In the genomic region with DNA sequence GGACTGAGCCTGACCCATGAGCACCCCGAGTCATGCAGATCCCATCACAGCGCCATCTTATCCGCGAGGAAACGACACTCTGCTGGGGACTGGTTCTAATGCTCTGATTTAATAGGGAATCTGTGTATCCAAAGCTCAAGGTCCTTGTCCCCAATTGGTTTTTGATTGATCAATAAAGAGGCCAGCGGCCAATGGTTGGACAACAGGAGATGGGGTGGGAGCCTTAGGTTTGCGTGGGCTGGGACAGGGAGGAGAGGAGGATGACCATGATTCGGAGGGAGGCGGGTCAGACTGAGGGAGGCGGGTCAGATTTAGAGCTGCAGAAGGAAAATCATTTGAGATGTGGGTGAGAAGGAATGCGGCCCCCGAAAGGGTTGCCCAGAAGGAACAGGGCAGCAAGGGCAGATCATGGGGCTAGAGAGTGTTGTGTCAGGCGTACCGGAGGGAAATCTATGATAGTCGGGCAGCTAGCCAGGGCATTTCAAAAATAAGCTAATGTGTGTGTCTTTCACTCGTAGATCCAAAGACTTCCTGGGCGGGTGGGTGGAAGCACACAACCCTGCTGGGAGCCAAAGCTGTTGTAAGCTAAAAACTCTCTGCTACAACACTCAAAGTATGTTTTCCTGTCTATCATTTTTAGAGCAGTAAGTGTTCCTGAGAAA, we compare ENCODE assay signal across 7 mouse cellular contexts.
DNase-seq lines count a peak whose midpoint lies in the region; ATAC-seq and TF ChIP-seq lines count a peak whose summit lies in the region.

No protein-coding gene starts in this region.

- H3K36me3 ChIP-seq in hindbrain, postnatal 0 days (ENCODE audit: insufficient read depth, low read length): no peaks in the 10 kb centered on the region
- H3K36me3 ChIP-seq in hindbrain, embryonic 13.5 days: no peaks in the 10 kb centered on the region
- H3K36me3 ChIP-seq in heart, embryonic 12.5 days: no peaks in the 10 kb centered on the region
- no peaks in the 10 kb centered on the region for H3K36me3 ChIP-seq in limb, embryonic 14.5 days (ENCODE audit: control insufficient read depth, insufficient read depth, low read length)

- no peak overlapping the region for H3K4me3 ChIP-seq in hindbrain, postnatal 0 days (ENCODE audit: low read length)
- no peak overlapping the region for H3K4me3 ChIP-seq in hindbrain, embryonic 13.5 days
- H3K4me3 ChIP-seq in heart, embryonic 12.5 days: no peak overlapping the region
- H3K4me3 ChIP-seq in limb, embryonic 14.5 days (replicated peaks; ENCODE audit: low read length): no peak overlapping the region

- ATAC-seq in hindbrain, postnatal 0 days: no peak; the same call in 1 of the 2 replicates
- ATAC-seq in hindbrain, embryonic 13.5 days (ENCODE audit: low FRiP score): no peak
- no peak for ATAC-seq in heart, embryonic 12.5 days (ENCODE audit: insufficient number of reproducible peaks, low FRiP score)
- no peak for ATAC-seq in limb, embryonic 14.5 days (ENCODE audit: low FRiP score, low read depth)

- no peaks in the 10 kb centered on the region for H3K27me3 ChIP-seq in hindbrain, postnatal 0 days (ENCODE audit: insufficient read depth, low read length)
- H3K27me3 ChIP-seq in hindbrain, embryonic 13.5 days: no peaks in the 10 kb centered on the region
- H3K27me3 ChIP-seq in heart, embryonic 12.5 days (replicated peaks): no peaks in the 10 kb centered on the region
- no peaks in the 10 kb centered on the region for H3K27me3 ChIP-seq in limb, embryonic 14.5 days (ENCODE audit: control insufficient read depth, insufficient read depth, low read length)

- H3K4me2 ChIP-seq in hindbrain, postnatal 0 days (ENCODE audit: low read depth, low read length): no peak overlapping the region
- H3K4me2 ChIP-seq in hindbrain, embryonic 13.5 days: no peak overlapping the region
- no peak overlapping the region for H3K4me2 ChIP-seq in heart, embryonic 12.5 days
- H3K4me2 ChIP-seq in limb, embryonic 14.5 days (replicated peaks; ENCODE audit: low read depth, low read length, severe bottlenecking): no peak overlapping the region

- no peak for TF ChIP-seq CTCF in hindbrain, postnatal 0 days (IDR thresholded peaks at IDR 0.05; ENCODE audit: low read depth)

- DNase-seq in hindbrain, postnatal 0 days (ENCODE audit: low spot score): no peak
- peak; percentile 53 for DNase-seq in ZHBTc4 (ENCODE audit: low read depth, low spot score)
- DNase-seq in limb, embryonic 14.5 days (ENCODE audit: low spot score): no peak
- no peak for DNase-seq in embryo, embryonic 9.5 days (ENCODE audit: extremely low spot score)
- no peak for DNase-seq in right cerebral cortex, postnatal 25 days

- WGBS in hindbrain, postnatal 0 days: 69% methylated on average over 17 of the region's 17 CpGs
- WGBS in hindbrain, embryonic 13.5 days: 81% methylated on average over 17 of the region's 17 CpGs
- WGBS in heart, embryonic 12.5 days: 76% methylated on average over 17 of the region's 17 CpGs
- 81% methylated on average over 17 of the region's 17 CpGs for WGBS in limb, embryonic 14.5 days

- peak overlapping the region; percentile 36 for H3K27ac ChIP-seq in hindbrain, postnatal 0 days
- H3K27ac ChIP-seq in hindbrain, embryonic 13.5 days: no peak overlapping the region
- H3K27ac ChIP-seq in heart, embryonic 12.5 days (ENCODE audit: poor library complexity, severe bottlenecking): peak overlapping the region; percentile 84
- H3K27ac ChIP-seq in limb, embryonic 14.5 days (replicated peaks; ENCODE audit: low read depth, low read length): peak overlapping the region; percentile 67

- no peak for TF ChIP-seq POLR2A in limb, embryonic 14.5 days (IDR thresholded peaks at IDR 0.05; ENCODE audit: borderline replicate concordance, extremely low read depth, insufficient read depth, insufficient read length)

- no peak overlapping the region for H3K9ac ChIP-seq in hindbrain, postnatal 0 days (replicated peaks; ENCODE audit: low read length)
- no peak overlapping the region for H3K9ac ChIP-seq in hindbrain, embryonic 13.5 days
- no peak overlapping the region for H3K9ac ChIP-seq in heart, embryonic 12.5 days
- no peak overlapping the region for H3K9ac ChIP-seq in limb, embryonic 14.5 days (ENCODE audit: low read depth, low read length, severe bottlenecking)

- H3K4me1 ChIP-seq in hindbrain, postnatal 0 days (ENCODE audit: insufficient read depth, low read length): peaks cover 23% of the 10 kb centered on the region
- H3K4me1 ChIP-seq in hindbrain, embryonic 13.5 days (replicated peaks): peaks cover 36% of the 10 kb centered on the region
- H3K4me1 ChIP-seq in heart, embryonic 12.5 days (replicated peaks): peaks cover 55% of the 10 kb centered on the region
- peaks cover 48% of the 10 kb centered on the region for H3K4me1 ChIP-seq in limb, embryonic 14.5 days (ENCODE audit: control insufficient read depth, insufficient read depth, low read length)

- no peaks in the 10 kb centered on the region for H3K9me3 ChIP-seq in hindbrain, postnatal 0 days (ENCODE audit: low read length)
- H3K9me3 ChIP-seq in hindbrain, embryonic 13.5 days: no peaks in the 10 kb centered on the region
- no peaks in the 10 kb centered on the region for H3K9me3 ChIP-seq in heart, embryonic 12.5 days (replicated peaks)
- H3K9me3 ChIP-seq in limb, embryonic 14.5 days (ENCODE audit: control insufficient read depth, low read length): no peaks in the 10 kb centered on the region
